Mouse (Mus musculus): ENCODE measurements at regions not wholly inside any gene's neighbourhood (a gene's known extent, or its start where the extent isn't known, plus 50 kb on each side); places are given as distances from the start of the nearest gene placed in this dataset.

DNA sequence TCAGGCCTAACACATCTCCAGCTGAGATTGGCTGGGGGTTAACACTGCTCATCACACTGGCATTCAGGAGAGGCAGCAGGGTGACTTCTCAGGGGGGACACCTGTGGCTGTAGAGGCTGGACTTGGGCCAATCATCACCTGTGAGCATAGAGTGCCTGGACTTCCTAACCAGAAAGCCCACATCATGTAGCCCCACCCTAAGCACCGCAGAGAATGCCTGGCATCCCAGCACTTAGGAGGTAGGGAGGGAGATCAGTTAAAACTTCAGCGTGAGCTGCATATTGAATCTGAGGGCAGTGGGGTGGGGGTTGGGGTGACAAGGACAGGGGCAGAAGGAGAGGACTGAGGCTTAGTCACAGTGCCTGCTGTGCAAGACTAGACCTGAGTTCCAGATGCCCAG, 208.7 kb upstream of the Arid2 start:
- TF ChIP-seq CTCF (IDR thresholded peaks at IDR 0.05; ENCODE audit: insufficient read depth, low read depth, low read length) (no peak), POLR2A (IDR thresholded peaks at IDR 0.05; ENCODE audit: insufficient read depth, low read depth, low read length) (no peak)

Measured in olfactory bulb, adult 2 months (tissue).